Mouse (Mus musculus) olfactory bulb, adult 2 months (tissue): Measurements from ENCODE around the gene Cacna1e. TPM values are rescaled to one million over a fixed set of nuclear protein-coding genes. Genes with fewer than 3 reads are reported as not detected.

Source experiments
- H3K27ac ChIP-seq: fragments of 200-500 bp; 2 replicates; pipeline ENCODE4 v1.5.1; 2012; ENCODE audit warnings: low read depth, low read length; ENCODE audit not compliant: insufficient read depth
- H3K4me1 ChIP-seq: fragments of 200-500 bp; 2 replicates; pipeline ENCODE4 v1.6.1; 2012; ENCODE audit warnings: low read length; ENCODE audit not compliant: control insufficient read depth, insufficient read depth
- H3K4me3 ChIP-seq: fragments of 200-500 bp; 2 replicates; pipeline ENCODE4 v1.5.1; 2012; ENCODE audit warnings: mild to moderate bottlenecking, low read depth, low read length, moderate library complexity; ENCODE audit not compliant: insufficient read depth
- CTCF ChIP-seq: fragments of 200-500 bp; IDR thresholded peaks from 2 replicates; pipeline ENCODE4 v1.5.1; 2012; ENCODE audit warnings: low read depth, mild to moderate bottlenecking, low read length, moderate library complexity; ENCODE audit not compliant: insufficient read depth
- POLR2A ChIP-seq: fragments of 200-500 bp; IDR thresholded peaks from 2 replicates; pipeline ENCODE4 v1.6.1; 2012; ENCODE audit warnings: mild to moderate bottlenecking, low read depth, low read length, moderate library complexity; ENCODE audit not compliant: insufficient read depth
- WGBS: fragments of 180-500 bp; shearing (Covaris S2); methylation state at CpG from one replicate; pipeline ENCODE4 v1.1.7; 2018; 5-methylcytosine and 5-hydroxymethylcytosine counted together
- polyA plus RNA-seq: library from polyadenylated mRNA; stranded (reverse); fragments of >200 nt; gene quantifications from 2 replicates; pipeline ENCODE4 v1.2.4, GENCODE M21; 2012; ENCODE audit warnings: low replicate concordance; ENCODE audit not compliant: missing spikeins, insufficient read depth, insufficient read length

Cacna1e gene
- polyA plus RNA-seq, 1 experiment = not detected

DNA sequence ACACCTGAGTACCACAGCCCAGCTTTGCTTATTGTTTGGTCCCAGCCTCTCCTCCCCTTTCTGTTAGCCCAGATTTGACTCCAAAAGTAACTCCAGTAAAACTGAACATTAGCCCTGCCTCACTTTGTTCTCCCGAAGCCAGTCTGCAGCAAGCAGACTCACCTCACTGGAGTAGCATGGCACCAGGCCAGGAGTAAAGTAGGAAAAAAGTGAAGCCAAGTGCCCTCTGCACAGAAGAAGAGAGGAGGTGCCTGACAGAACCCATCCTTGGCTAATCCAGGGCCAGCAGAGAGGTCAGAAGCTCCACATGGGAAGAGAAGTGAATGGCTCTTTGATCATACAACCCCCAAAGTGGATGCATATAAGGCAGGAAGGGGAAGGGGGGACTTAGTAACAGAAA lies 100.8 kb downstream of the Cacna1e start:
- 81% methylated on average over 1 of the region's 1 CpGs for WGBS
- TF ChIP-seq POLR2A (no peak), CTCF (no peak)
- no peak overlapping the region for H3K27ac ChIP-seq
- H3K4me1 ChIP-seq = peaks cover 9% of the 10 kb centered on the region
- no peak overlapping the region for H3K4me3 ChIP-seq

DNA sequence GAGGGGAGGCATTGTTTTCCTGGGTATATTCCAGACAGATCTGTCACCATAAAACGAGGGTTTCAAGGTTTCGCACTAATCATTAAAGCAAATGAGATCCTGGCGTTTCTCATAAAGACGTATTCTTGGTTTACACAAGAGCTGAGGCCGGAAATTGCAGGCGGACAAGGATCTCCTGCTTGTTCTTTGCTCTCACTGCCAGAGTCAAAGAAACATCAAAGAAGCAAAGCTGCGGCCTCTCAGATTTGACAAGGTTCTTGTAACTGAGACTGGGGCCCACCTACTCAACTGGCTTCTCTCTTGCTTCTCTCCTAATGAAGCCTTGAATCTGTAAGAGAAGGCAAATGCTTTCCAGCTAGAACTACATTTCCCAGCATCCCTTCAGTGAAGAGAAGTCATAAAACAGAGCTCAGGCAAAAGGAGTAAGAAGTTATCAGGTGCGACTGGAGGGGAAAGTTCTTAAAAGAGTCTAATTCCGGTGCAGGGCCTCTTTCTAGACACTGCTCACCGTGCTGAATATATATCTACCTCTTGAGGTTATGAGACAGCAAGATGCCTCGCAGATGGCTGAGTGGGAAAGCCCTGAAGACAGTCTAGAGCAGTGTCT lies 104.3 kb downstream of the Cacna1e start:
- Histone ChIP-seq H3K27ac (no peak overlapping the region), H3K4me1 (peaks cover 4% of the 10 kb centered on the region; the same call in 1 of the 2 replicates), H3K4me3 (no peak overlapping the region)
- TF ChIP-seq CTCF = no peak
- no peak for TF ChIP-seq POLR2A
- 75% methylated on average over 11 of the region's 11 CpGs for WGBS

DNA sequence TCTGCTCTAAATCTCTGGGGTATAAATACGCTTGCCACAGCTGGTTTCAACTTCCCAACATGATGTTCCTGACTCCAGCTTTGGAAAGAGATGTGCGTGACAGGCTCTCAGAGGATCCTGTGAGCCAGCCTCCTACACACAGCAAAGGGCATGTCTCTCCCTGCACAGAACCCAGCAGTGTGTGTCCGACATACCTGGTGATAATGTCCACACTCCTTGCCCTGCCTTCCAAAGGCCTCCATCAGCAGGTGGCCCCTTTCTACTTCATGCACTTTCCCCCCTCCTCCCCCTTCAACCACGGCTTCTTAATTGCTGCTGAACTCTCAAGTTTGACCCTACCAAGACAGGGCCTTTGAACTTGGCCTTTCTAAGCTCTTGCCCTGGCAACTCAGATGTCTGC lies 108.0 kb downstream of the Cacna1e start:
- TF ChIP-seq POLR2A (no peak), CTCF (no peak)
- H3K4me1 ChIP-seq = peaks cover 4% of the 10 kb centered on the region; the same call in 1 of the 2 replicates
- H3K4me3 ChIP-seq = no peak overlapping the region
- H3K27ac ChIP-seq = no peak overlapping the region
- WGBS = 78% methylated on average over 4 of the region's 4 CpGs

DNA sequence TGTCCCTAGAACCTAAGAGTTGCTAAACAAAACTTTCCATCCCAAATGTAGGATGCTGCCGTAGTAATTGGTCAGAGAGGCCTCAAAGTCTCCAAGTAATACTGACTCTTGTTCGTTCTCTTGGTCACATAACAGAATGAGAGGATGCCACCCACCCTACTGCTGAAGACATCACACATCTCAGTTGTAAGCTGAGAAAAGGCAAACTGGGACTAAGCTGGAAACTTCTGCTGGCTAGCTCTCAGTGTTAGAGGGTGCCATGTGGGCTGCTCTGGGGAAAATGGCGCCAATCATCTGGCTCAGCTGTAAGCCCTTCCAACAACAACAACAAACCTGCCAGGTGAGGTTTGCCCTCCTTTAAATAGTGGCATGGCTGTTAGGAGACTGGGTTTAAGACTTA lies 109.8 kb downstream of the Cacna1e start:
- TF ChIP-seq CTCF (no peak), POLR2A (no peak)
- no peak overlapping the region for H3K27ac ChIP-seq
- no peak overlapping the region for H3K4me3 ChIP-seq
- H3K4me1 ChIP-seq = peaks cover 4% of the 10 kb centered on the region; the same call in 1 of the 2 replicates
- 93% methylated on average over 3 of the region's 3 CpGs for WGBS

DNA sequence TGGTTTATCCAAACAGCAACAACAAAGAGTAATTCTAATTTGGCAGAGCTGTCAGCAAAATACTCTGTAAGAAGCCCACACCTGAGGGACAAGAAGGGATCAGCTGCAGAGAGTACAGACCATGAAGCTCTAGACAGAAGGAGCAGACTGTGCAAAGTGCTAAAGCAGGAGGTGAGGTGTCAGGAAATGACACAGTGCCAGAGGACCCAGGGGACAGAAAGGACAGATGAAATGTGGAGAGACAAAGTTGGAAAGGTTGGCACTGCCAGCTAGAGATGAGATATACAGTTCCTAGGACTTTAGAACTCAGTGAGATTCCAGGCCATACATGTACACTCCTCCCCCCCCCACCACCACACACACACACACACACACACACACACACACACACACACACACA lies 113.2 kb downstream of the Cacna1e start:
- H3K4me1 ChIP-seq = no peaks in the 10 kb centered on the region
- H3K4me3 ChIP-seq = no peak overlapping the region
- TF ChIP-seq CTCF = no peak
- no peak for TF ChIP-seq POLR2A

DNA sequence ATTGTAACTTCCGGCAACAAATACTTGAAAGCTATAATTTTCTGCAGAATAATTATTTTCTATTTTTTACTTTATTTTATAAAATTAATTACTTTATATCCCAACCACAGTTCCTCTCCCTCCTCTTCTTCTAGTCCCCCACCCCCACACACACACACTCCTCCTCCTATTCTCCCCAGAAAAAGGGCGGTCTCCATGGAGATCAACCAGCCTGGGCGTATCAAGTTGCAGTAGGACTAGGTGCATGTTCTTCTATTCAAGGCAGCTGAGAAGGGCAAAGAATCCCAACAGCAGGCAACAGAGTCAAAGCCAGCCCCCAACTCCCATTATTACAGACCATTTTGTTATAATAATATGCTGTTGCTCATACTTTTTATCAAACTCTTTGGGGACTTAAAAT lies 113.8 kb downstream of the Cacna1e start:
- 42% methylated on average over 3 of the region's 3 CpGs for WGBS
- TF ChIP-seq POLR2A = no peak
- no peak for TF ChIP-seq CTCF
- Histone ChIP-seq H3K4me1 (no peaks in the 10 kb centered on the region), H3K4me3 (no peak overlapping the region), H3K27ac (no peak overlapping the region)

More for the DNA sequence above, 113.2 kb downstream of the Cacna1e start:
- H3K27ac ChIP-seq = no peak overlapping the region

DNA sequence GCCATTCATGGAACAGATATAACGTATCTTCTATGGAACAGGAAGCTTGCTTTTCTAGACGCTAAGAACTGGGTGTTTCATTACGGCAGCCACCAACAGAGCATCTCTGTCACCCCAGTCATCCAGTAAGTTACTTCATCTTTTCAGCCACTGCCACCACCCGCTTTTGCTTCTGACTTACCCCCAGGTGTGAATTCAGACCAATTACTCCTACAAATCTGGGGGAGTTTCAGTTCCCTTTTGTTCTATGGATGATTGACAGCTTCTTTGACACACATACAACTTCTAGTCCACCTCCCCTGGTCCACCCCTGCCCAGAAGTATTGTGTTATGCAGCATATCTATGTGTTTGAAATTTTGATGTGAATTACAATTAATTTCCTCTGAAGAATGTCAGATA lies 121.2 kb downstream of the Cacna1e start:
- 70% methylated on average over 4 of the region's 4 CpGs for WGBS
- Histone ChIP-seq H3K4me1 (no peaks in the 10 kb centered on the region), H3K27ac (no peak overlapping the region), H3K4me3 (no peak overlapping the region)
- TF ChIP-seq POLR2A = no peak
- no peak for TF ChIP-seq CTCF

DNA sequence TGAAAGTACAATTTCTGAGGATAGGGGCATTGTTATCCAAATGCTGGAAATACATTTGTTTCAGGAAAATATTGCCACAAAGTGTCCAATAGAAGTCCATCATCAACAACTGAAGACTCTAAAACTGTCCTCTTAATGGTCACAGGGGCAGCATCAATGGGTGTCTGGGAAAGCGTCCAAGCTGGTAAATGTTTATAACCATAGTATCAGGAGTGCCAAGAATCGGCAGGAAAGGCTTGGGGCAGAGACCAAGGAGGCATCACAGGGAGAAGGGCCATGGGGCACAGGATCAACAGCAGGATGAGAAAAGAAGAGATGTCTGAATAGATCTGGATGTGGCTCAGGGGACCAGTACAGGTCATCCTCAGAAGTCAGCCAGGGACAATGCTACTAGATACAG lies 132.2 kb downstream of the Cacna1e start:
- 67% methylated on average over 2 of the region's 2 CpGs for WGBS
- H3K4me1 ChIP-seq = peaks cover 2% of the 10 kb centered on the region; the same call in 1 of the 2 replicates
- no peak overlapping the region for H3K4me3 ChIP-seq
- TF ChIP-seq CTCF = no peak
- TF ChIP-seq POLR2A = no peak
- no peak overlapping the region for H3K27ac ChIP-seq

DNA sequence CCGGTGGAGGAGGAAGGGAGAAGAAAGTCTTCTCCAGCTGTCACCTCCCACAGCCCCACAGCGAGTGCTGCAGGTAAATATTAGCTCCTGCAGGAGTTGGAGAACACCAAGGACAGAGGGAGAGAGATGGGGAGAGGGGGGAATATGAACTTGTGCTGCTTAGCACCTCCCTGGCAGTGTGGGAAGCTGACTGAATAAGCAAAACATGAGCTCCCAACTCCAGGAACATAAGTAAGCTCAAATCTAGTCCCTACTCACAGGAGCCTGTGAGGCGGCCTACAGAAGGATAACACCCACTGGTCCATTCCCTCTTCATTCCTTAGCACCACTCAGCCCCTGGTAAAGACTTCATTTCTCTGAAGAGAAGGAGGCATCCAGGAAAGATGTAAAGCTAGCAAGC lies 135.8 kb downstream of the Cacna1e start:
- H3K4me3 ChIP-seq = no peak overlapping the region
- WGBS = 61% methylated on average over 3 of the region's 3 CpGs
- no peak overlapping the region for H3K27ac ChIP-seq
- no peak for TF ChIP-seq POLR2A
- TF ChIP-seq CTCF = no peak
- peaks cover 2% of the 10 kb centered on the region; the same call in 1 of the 2 replicates for H3K4me1 ChIP-seq
